Mouse (Mus musculus): ENCODE results near the gene Galnt2.

DNA sequence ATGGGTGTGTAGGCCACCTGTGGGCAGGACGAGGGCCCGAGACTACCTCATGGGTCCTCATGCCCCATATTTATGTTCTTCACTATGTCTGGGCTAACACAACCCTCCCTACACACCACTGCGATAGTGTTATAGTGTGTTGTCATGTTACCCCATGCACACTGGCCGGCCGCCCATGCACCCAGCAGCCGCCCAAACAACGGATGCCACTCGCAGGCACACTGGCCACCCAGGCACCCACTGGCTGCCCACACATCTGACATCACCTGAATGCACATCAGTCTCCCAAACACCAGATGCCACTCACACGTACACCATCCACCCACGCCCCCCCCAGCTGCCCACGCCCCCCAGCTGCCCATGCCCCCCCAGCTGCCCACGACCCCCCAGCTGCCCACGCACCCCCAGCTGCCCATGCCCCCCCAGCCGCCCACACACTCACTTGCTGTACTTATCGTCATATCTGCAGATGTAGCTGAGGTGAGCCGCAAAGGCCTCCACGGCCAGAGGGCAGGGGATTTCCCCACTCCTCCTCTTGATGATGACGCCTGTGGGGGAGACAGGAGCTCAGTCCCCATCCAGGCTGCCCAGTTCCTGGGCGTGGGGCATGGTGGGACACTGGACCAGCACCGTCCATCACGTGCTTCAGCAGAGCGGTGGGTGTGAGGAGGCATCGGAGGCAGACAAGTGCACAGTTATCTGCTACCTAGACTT is 140.4 kb downstream of the Galnt2 start:
- TF ChIP-seq NANOG (IDR thresholded peaks at IDR 0.05; ENCODE audit: borderline replicate concordance, low read length) = no peak
- TF ChIP-seq CTCF (conservative IDR thresholded peaks at IDR 0.05; ENCODE audit: low read length) = no peak
